Mouse (Mus musculus) adrenal gland, adult 18-20 months (tissue): ENCODE data around the gene Wdr63. TPM values are rescaled to one million over a fixed set of nuclear protein-coding genes. Genes with fewer than 3 reads are reported as not detected.

Source experiments
- DNase-seq, 2 experiments: peaks; one replicate each; pipeline ENCODE4 v3.0.0; 2021 to 2022; ENCODE audit warnings: low spot score in 2 of 2
- total RNA-seq, 2 experiments: library from RNA; stranded (reverse); gene quantifications; 1 replicate in 1 of 2; 2 replicates in 1 of 2; pipeline ENCODE4 v1.2.3; 2021

Wdr63 gene
- total RNA-seq, 2 experiments from 2014 or later, result not detected

GRCm38 (mm10) chr3:146057131-146057530 lies 50.8 kb downstream of the Wdr63 start:
- DNase-seq, result no peak

- no peak for DNase-seq
Observed at GRCm38 (mm10) chr3:146053873-146054272, 54.1 kb downstream of the Wdr63 start.

- DNase-seq, result no peak
Observed at GRCm38 (mm10) chr3:146053082-146053814, 54.7 kb downstream of the Wdr63 start.

GRCm38 (mm10) chr3:146051277-146052007 lies 56.5 kb downstream of the Wdr63 start:
- DNase-seq, result no peak

GRCm38 (mm10) chr3:146049951-146050350 lies 58.0 kb downstream of the Wdr63 start:
- no peak for DNase-seq

- no peak for DNase-seq
Observed at GRCm38 (mm10) chr3:146047704-146048207, 60.2 kb downstream of the Wdr63 start.

- DNase-seq, result no peak
Observed at GRCm38 (mm10) chr3:146046076-146046475, 61.9 kb downstream of the Wdr63 start.

- DNase-seq, result no peak
Observed at GRCm38 (mm10) chr3:146044977-146045376, 63.0 kb downstream of the Wdr63 start.

- no peak for DNase-seq
Observed at GRCm38 (mm10) chr3:146041382-146041781, 66.5 kb downstream of the Wdr63 start.

- DNase-seq, result no peak
Observed at GRCm38 (mm10) chr3:146039132-146039903, 68.6 kb downstream of the Wdr63 start.

- DNase-seq, result no peak
Observed at GRCm38 (mm10) chr3:146037906-146038305, 70.0 kb downstream of the Wdr63 start.

- no peak for DNase-seq
Observed at GRCm38 (mm10) chr3:146032976-146033375, 75.0 kb downstream of the Wdr63 start.

- no peak for DNase-seq
Observed at GRCm38 (mm10) chr3:146030255-146030836, 77.6 kb downstream of the Wdr63 start.

GRCm38 (mm10) chr3:146029234-146029633 lies 78.7 kb downstream of the Wdr63 start:
- DNase-seq, result no peak

GRCm38 (mm10) chr3:146028406-146028805 lies 79.5 kb downstream of the Wdr63 start:
- DNase-seq, result no peak

- DNase-seq, result no peak
Observed at GRCm38 (mm10) chr3:146027116-146027515, 80.8 kb downstream of the Wdr63 start.

- no peak for DNase-seq
Observed at GRCm38 (mm10) chr3:146025499-146025898, 82.4 kb downstream of the Wdr63 start.

GRCm38 (mm10) chr3:146024746-146025145 lies 83.2 kb downstream of the Wdr63 start:
- no peak for DNase-seq

GRCm38 (mm10) chr3:146022232-146022631 lies 85.7 kb downstream of the Wdr63 start:
- DNase-seq, result no peak

- no peak for DNase-seq
Observed at GRCm38 (mm10) chr3:146017521-146017920, 90.4 kb downstream of the Wdr63 start.

- DNase-seq, result no peak
Observed at GRCm38 (mm10) chr3:146016979-146017378, 91.0 kb downstream of the Wdr63 start.
